17 mouse cellular contexts compared by ENCODE assay signal in genomic region chr4:63521813-63522419, GRCm38 (mm10).
"Had no signal": no experiment of that assay in that cellular context is flagged by ENCODE, and none has a peak within 500 bp of the region (broad histone marks: within the 10 kb centered on the region; RNA-seq: fewer than 3 reads in every experiment).

No protein-coding gene starts in this region.

- H3K9ac ChIP-seq: liver, embryonic 15.5 days; liver, postnatal 0 days; lung, embryonic 15.5 days; midbrain, embryonic 13.5 days; neural tube, embryonic 12.5 days had no signal

- H3K4me3 ChIP-seq: liver, embryonic 15.5 days; lung, embryonic 15.5 days; megakaryocyte, embryonic 14.5 days; midbrain, embryonic 13.5 days; neural tube, embryonic 12.5 days had no signal

- DNase-seq: liver, postnatal 0 days; lung, adult 2 months; lung, postnatal 14 days; lung, postnatal 36 days; right cerebral cortex, postnatal 14 days; thymus, adult 18-20 months; thymus, postnatal 14 days; thymus, postnatal 36 days had no signal

- ATAC-seq: liver, postnatal 0 days; lung, postnatal 0 days; midbrain, embryonic 13.5 days; midbrain, embryonic 16.5 days had no signal

- H3K27me3 ChIP-seq: liver, embryonic 15.5 days; lung, embryonic 15.5 days; midbrain, embryonic 13.5 days; neural tube, embryonic 12.5 days had no signal

- H3K4me1 ChIP-seq: liver, embryonic 15.5 days; lung, embryonic 15.5 days; megakaryocyte, embryonic 14.5 days; midbrain, embryonic 13.5 days; neural tube, embryonic 12.5 days had no signal

- H3K4me2 ChIP-seq: liver, embryonic 15.5 days; lung, embryonic 15.5 days; midbrain, embryonic 11.5 days; midbrain, embryonic 13.5 days; neural tube, embryonic 12.5 days had no signal

- H3K27ac ChIP-seq: liver, embryonic 15.5 days; lung, embryonic 15.5 days; macrophage; midbrain, embryonic 13.5 days; neural tube, embryonic 12.5 days had no signal

- H3K36me3 ChIP-seq: liver, embryonic 15.5 days; lung, embryonic 15.5 days; midbrain, embryonic 13.5 days; neural tube, embryonic 12.5 days had no signal

- H3K9me3 ChIP-seq: liver, embryonic 15.5 days; lung, embryonic 15.5 days; midbrain, embryonic 13.5 days; neural tube, embryonic 12.5 days had no signal
